Mouse (Mus musculus) limb, embryonic 10.5 days (tissue): Measurements from ENCODE around the gene Runx1. TPM values are rescaled to one million over a fixed set of nuclear protein-coding genes. Genes with fewer than 3 reads are reported as not detected.

Experiments
- DNase-seq: peaks from one replicate; pipeline ENCODE4 v3.0.0-alpha.2; 2017; ENCODE audit warnings: low spot score
- H3K27ac ChIP-seq: fragments of 300-500 bp; sonication (generic); 2 replicates; pipeline ENCODE4 v1.5.1; 2016; ENCODE audit warnings: mild to moderate bottlenecking
- H3K27me3 ChIP-seq: fragments of 300-500 bp; sonication (generic); 2 replicates; pipeline ENCODE4 v1.6.1; 2016; ENCODE audit warnings: low read depth, mild to moderate bottlenecking; ENCODE audit not compliant: poor library complexity, severe bottlenecking
- H3K36me3 ChIP-seq: fragments of 300-500 bp; sonication (generic); 2 replicates; pipeline ENCODE4 v1.6.1; 2016; ENCODE audit warnings: mild to moderate bottlenecking, moderate library complexity
- H3K4me1 ChIP-seq: fragments of 300-500 bp; sonication (generic); 2 replicates; pipeline ENCODE4 v1.6.1; 2016
- H3K4me3 ChIP-seq: fragments of 300-500 bp; sonication (generic); 2 replicates; pipeline ENCODE4 v1.5.1; 2016; ENCODE audit warnings: mild to moderate bottlenecking, moderate library complexity
- H3K9me3 ChIP-seq: fragments of 300-500 bp; sonication (generic); replicated peaks from 2 replicates; pipeline ENCODE4 v1.6.1; 2016; ENCODE audit warnings: mild to moderate bottlenecking
- WGBS: fragments of 180-500 bp; shearing (Covaris S2); methylation state at CpG from one replicate; pipeline ENCODE4 v1.1.7; 2016; 5-methylcytosine and 5-hydroxymethylcytosine counted together
- polyA plus RNA-seq: library from polyadenylated mRNA; unstranded; fragments of >200 nt; fragmentation: Nextera tagmentation; extraction: Ambion mirVana; gene quantifications from 2 replicates; pipeline ENCODE4 v1.2.1, GENCODE M21; 2016

Gene Runx1
- polyA plus RNA-seq, 1 experiment from 2014 or later = 1.2 TPM

GRCm38 (mm10) chr16:92644315-92644714 lies 181.6 kb downstream of the Runx1 start:
- no peak for DNase-seq
- no peaks in the 10 kb centered on the region for H3K9me3 ChIP-seq
- H3K4me1 ChIP-seq = peaks cover 35% of the 10 kb centered on the region
- 76% methylated on average over 10 of the region's 10 CpGs for WGBS
- H3K27me3 ChIP-seq = 0 out of 2 replicates have a peak, but pooled peaks cover 5% of the 10 kb centered on the region
- peak overlapping the region; percentile 84 for H3K27ac ChIP-seq
- no peak overlapping the region for H3K4me3 ChIP-seq
- H3K36me3 ChIP-seq = no peaks in the 10 kb centered on the region

GRCm38 (mm10) chr16:92642283-92642682 lies 183.7 kb downstream of the Runx1 start:
- WGBS = 89% methylated on average over 8 of the region's 8 CpGs
- 0 out of 2 replicates have a peak, but pooled peaks cover 5% of the 10 kb centered on the region for H3K27me3 ChIP-seq
- peaks cover 40% of the 10 kb centered on the region for H3K4me1 ChIP-seq
- H3K9me3 ChIP-seq = no peaks in the 10 kb centered on the region
- no peak for DNase-seq
- no peak overlapping the region for H3K4me3 ChIP-seq
- H3K36me3 ChIP-seq = no peaks in the 10 kb centered on the region
- H3K27ac ChIP-seq = no peak overlapping the region

- WGBS = 72% methylated on average over 6 of the region's 6 CpGs
- H3K27me3 ChIP-seq = 0 out of 2 replicates have a peak, but pooled peaks cover 5% of the 10 kb centered on the region
Observed at GRCm38 (mm10) chr16:92641053-92641452, 184.9 kb downstream of the Runx1 start.

GRCm38 (mm10) chr16:92639093-92639492 lies 186.9 kb downstream of the Runx1 start:
- Histone ChIP-seq H3K27ac (no peak overlapping the region), H3K4me1 (peaks cover 16% of the 10 kb centered on the region)
- 78% methylated on average over 8 of the region's 8 CpGs for WGBS

More at GRCm38 (mm10) chr16:92641053-92641452, 184.9 kb downstream of the Runx1 start:
- Histone ChIP-seq H3K4me3 (no peak overlapping the region), H3K27ac (no peak overlapping the region), H3K36me3 (no peaks in the 10 kb centered on the region), H3K4me1 (peaks cover 36% of the 10 kb centered on the region), H3K9me3 (no peaks in the 10 kb centered on the region)
- no peak for DNase-seq

GRCm38 (mm10) chr16:92637033-92637432 lies 188.9 kb downstream of the Runx1 start:
- no peak overlapping the region; the same call in 1 of the 2 replicates for H3K27ac ChIP-seq
- 74% methylated on average over 5 of the region's 5 CpGs for WGBS
- H3K4me3 ChIP-seq = no peak overlapping the region
- H3K4me1 ChIP-seq = peaks cover 23% of the 10 kb centered on the region
- no peaks in the 10 kb centered on the region for H3K36me3 ChIP-seq
- DNase-seq = no peak
- no peaks in the 10 kb centered on the region for H3K9me3 ChIP-seq
- H3K27me3 ChIP-seq = no peaks in the 10 kb centered on the region

More at GRCm38 (mm10) chr16:92639093-92639492, 186.9 kb downstream of the Runx1 start:
- Histone ChIP-seq H3K9me3 (no peaks in the 10 kb centered on the region), H3K27me3 (0 out of 2 replicates have a peak, but pooled peaks cover 4% of the 10 kb centered on the region), H3K36me3 (no peaks in the 10 kb centered on the region), H3K4me3 (no peak overlapping the region)
- DNase-seq = no peak

- no peak for DNase-seq
- no peaks in the 10 kb centered on the region for H3K36me3 ChIP-seq
- 15% methylated on average over 11 of the region's 11 CpGs for WGBS
- H3K27ac ChIP-seq = peak overlapping the region; percentile 74
- no peaks in the 10 kb centered on the region for H3K9me3 ChIP-seq
- H3K4me3 ChIP-seq = peak overlapping the region; percentile 27
- no peaks in the 10 kb centered on the region for H3K27me3 ChIP-seq
- H3K4me1 ChIP-seq = peaks cover 45% of the 10 kb centered on the region
Observed at GRCm38 (mm10) chr16:92632115-92632763, 193.7 kb downstream of the Runx1 start.

- H3K4me3 ChIP-seq = no peak overlapping the region
- no peaks in the 10 kb centered on the region for H3K36me3 ChIP-seq
Observed at GRCm38 (mm10) chr16:92631637-92632036, 194.3 kb downstream of the Runx1 start.

GRCm38 (mm10) chr16:92630950-92631349 lies 195.0 kb downstream of the Runx1 start:
- H3K4me3 ChIP-seq = no peak overlapping the region
- no peaks in the 10 kb centered on the region for H3K36me3 ChIP-seq
- no peaks in the 10 kb centered on the region for H3K9me3 ChIP-seq
- DNase-seq = no peak
- WGBS = 65% methylated on average over 5 of the region's 5 CpGs
- H3K27me3 ChIP-seq = 0 out of 2 replicates have a peak, but pooled peaks cover 5% of the 10 kb centered on the region
- peaks cover 58% of the 10 kb centered on the region for H3K4me1 ChIP-seq
- no peak overlapping the region for H3K27ac ChIP-seq

More at GRCm38 (mm10) chr16:92631637-92632036, 194.3 kb downstream of the Runx1 start:
- H3K27ac ChIP-seq = peak overlapping the region; percentile 74; the same call in 1 of the 2 replicates
- 0 out of 2 replicates have a peak, but pooled peaks cover 1% of the 10 kb centered on the region for H3K27me3 ChIP-seq
- DNase-seq = no peak
- no peaks in the 10 kb centered on the region for H3K9me3 ChIP-seq
- WGBS = 27% methylated on average over 6 of the region's 6 CpGs
- peaks cover 51% of the 10 kb centered on the region for H3K4me1 ChIP-seq

- Histone ChIP-seq H3K27me3 (0 out of 2 replicates have a peak, but pooled peaks cover 5% of the 10 kb centered on the region), H3K36me3 (no peaks in the 10 kb centered on the region), H3K27ac (no peak overlapping the region; the same call in 1 of the 2 replicates), H3K4me3 (no peak overlapping the region), H3K9me3 (no peaks in the 10 kb centered on the region), H3K4me1 (peaks cover 59% of the 10 kb centered on the region)
- WGBS = 97% methylated on average over 7 of the region's 7 CpGs
- DNase-seq = no peak
Observed at GRCm38 (mm10) chr16:92629829-92630228, 196.1 kb downstream of the Runx1 start.

- peak; percentile 52 for DNase-seq
- no peaks in the 10 kb centered on the region for H3K36me3 ChIP-seq
- 17% methylated on average over 6 of the region's 6 CpGs for WGBS
- peaks cover 57% of the 10 kb centered on the region for H3K4me1 ChIP-seq
- H3K9me3 ChIP-seq = no peaks in the 10 kb centered on the region
- 0 out of 2 replicates have a peak, but pooled peaks cover 17% of the 10 kb centered on the region for H3K27me3 ChIP-seq
- peak overlapping the region; percentile 74 for H3K27ac ChIP-seq
- no peak overlapping the region for H3K4me3 ChIP-seq
Observed at GRCm38 (mm10) chr16:92627262-92627661, 198.7 kb downstream of the Runx1 start.

GRCm38 (mm10) chr16:92623953-92624352 lies 202.0 kb downstream of the Runx1 start:
- Histone ChIP-seq H3K9me3 (no peaks in the 10 kb centered on the region), H3K4me3 (no peak overlapping the region), H3K27me3 (0 out of 2 replicates have a peak, but pooled peaks cover 23% of the 10 kb centered on the region), H3K27ac (peak overlapping the region; percentile 59; the same call in 1 of the 2 replicates), H3K36me3 (no peaks in the 10 kb centered on the region), H3K4me1 (peaks cover 56% of the 10 kb centered on the region)
- 92% methylated on average over 11 of the region's 11 CpGs for WGBS
- no peak for DNase-seq

GRCm38 (mm10) chr16:92621859-92622258 lies 204.1 kb downstream of the Runx1 start:
- Histone ChIP-seq H3K9me3 (no peaks in the 10 kb centered on the region), H3K27me3 (0 out of 2 replicates have a peak, but pooled peaks cover 23% of the 10 kb centered on the region)

GRCm38 (mm10) chr16:92620841-92621518 lies 205.0 kb downstream of the Runx1 start:
- 59% methylated on average over 10 of the region's 10 CpGs for WGBS

More at GRCm38 (mm10) chr16:92621859-92622258, 204.1 kb downstream of the Runx1 start:
- no peak overlapping the region for H3K4me3 ChIP-seq
- peaks cover 35% of the 10 kb centered on the region for H3K4me1 ChIP-seq
- DNase-seq = no peak
- 58% methylated on average over 8 of the region's 8 CpGs for WGBS
- H3K27ac ChIP-seq = peak overlapping the region; percentile 50; the same call in 1 of the 2 replicates
- H3K36me3 ChIP-seq = no peaks in the 10 kb centered on the region

More at GRCm38 (mm10) chr16:92620841-92621518, 205.0 kb downstream of the Runx1 start:
- no peaks in the 10 kb centered on the region for H3K9me3 ChIP-seq
- H3K27me3 ChIP-seq = 0 out of 2 replicates have a peak, but pooled peaks cover 17% of the 10 kb centered on the region
- H3K4me3 ChIP-seq = no peak overlapping the region
- H3K36me3 ChIP-seq = no peaks in the 10 kb centered on the region
- H3K4me1 ChIP-seq = peaks cover 26% of the 10 kb centered on the region
- DNase-seq = no peak
- H3K27ac ChIP-seq = peak overlapping the region; percentile 53
